Mouse (Mus musculus) myocyte (in vitro differentiated cells): ENCODE measurements around the gene Dcaf1.

Source experiments
- CEBPB ChIP-seq: IDR thresholded peaks from 2 replicates; pipeline ENCODE4 v1.6.1; 2011; ENCODE audit warnings: mild to moderate bottlenecking, moderate library complexity; ENCODE audit not compliant: poor library complexity, insufficient read depth, severe bottlenecking
- POLR2A ChIP-seq: IDR thresholded peaks from one replicate; pipeline ENCODE4 v1.6.1; 2011; ENCODE audit warnings: low read depth, mild to moderate bottlenecking, control low read depth, moderate library complexity; ENCODE audit not compliant: insufficient read length
- TCF12 ChIP-seq: IDR thresholded peaks from one replicate; pipeline ENCODE4 v1.6.1; 2011; ENCODE audit warnings: mild to moderate bottlenecking, control low read depth; ENCODE audit not compliant: poor library complexity, insufficient read depth, severe bottlenecking

DNA sequence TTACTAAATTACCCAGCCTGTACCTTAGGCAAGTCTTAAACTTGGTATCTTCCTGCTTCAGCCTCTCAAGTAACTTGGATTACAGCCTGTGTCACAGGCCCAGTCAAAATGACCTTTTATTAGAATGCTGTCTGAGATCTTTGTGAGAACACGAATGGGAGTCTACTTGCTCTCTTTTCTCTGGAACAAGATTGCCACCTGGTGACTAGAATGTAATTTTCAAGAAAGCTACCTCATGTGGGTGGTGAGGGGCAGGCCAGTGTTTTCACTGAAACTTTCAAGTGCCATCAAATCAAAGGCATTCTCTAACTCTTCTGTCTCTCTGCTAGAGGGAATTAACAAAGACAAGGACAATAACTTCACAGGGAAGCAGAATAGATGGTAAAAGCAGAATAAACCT is 92.1 kb downstream of the Dcaf1 start:
- no peak for TF ChIP-seq POLR2A
- no peak for TF ChIP-seq TCF12
- no peak for TF ChIP-seq CEBPB
